Mouse (Mus musculus) ovary, postnatal 36 days (tissue): ENCODE measurements around the gene Ago4.

ENCODE experiments used
- DNase-seq: peaks from one replicate; pipeline ENCODE4 v3.0.0; 2022; ENCODE audit warnings: low spot score, mixed read lengths

Ago4 gene

DNA sequence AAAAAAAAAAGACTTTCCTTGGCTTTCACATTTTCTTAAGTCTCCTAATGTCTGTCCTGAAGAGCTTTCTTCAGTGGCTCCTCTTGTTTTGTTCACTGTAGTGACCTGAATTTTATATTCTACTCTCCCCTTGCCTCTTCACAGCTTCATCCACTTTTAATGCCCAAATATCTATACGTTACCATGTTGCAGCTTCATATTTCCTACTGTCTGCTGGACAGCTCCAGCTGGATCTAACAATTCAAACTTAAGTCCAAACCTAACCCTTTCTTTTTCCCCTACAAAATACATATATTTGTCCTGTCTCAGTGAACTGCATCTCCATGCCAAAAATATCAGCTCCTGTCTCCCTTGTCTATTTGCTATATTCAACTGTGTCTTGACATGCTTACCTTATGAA, 63.9 kb downstream of the Ago4 start:
- DNase-seq: no peak

- no peak for DNase-seq
Measured at GRCm38 (mm10) chr4:126468925-126469324, 64.3 kb downstream of the Ago4 start.

GRCm38 (mm10) chr4:126468285-126468901, 64.9 kb downstream of the Ago4 start, which contains the start of gene Ago1:
Gene Ago1 (minus strand): TSS chr4:126468583.
- peak; percentile 95 for DNase-seq

- DNase-seq: peak; percentile 69
Measured at GRCm38 (mm10) chr4:126467721-126468284, 65.5 kb downstream of the Ago4 start.

- DNase-seq: no peak
Measured at GRCm38 (mm10) chr4:126466251-126466750, 67.0 kb downstream of the Ago4 start.

- DNase-seq: peak; percentile 19
Measured at GRCm38 (mm10) chr4:126465843-126466242, 67.4 kb downstream of the Ago4 start.

DNA sequence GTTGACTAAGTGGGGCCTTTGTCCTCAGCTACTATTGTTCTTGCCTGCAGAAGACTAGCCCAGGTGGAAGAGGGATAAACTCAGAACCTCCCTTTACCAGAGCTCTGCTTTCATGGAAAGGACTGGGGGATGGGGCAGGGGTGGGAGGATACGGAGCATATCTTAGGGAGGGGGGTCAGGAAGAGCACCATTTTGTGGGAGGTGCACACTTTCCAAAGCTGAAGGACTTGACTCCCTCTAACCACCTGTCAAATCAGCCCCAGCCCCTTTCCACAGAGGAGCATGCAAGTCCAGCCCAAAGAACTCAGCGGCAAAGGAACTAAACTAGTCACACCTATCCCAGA, 68.4 kb downstream of the Ago4 start:
- no peak for DNase-seq

GRCm38 (mm10) chr4:126464189-126464891, 68.9 kb downstream of the Ago4 start:
- no peak for DNase-seq

GRCm38 (mm10) chr4:126455441-126455840, 77.8 kb downstream of the Ago4 start:
- DNase-seq: no peak

- no peak for DNase-seq
Measured at GRCm38 (mm10) chr4:126454547-126455254, 78.6 kb downstream of the Ago4 start.

GRCm38 (mm10) chr4:126450268-126450667, 83.0 kb downstream of the Ago4 start:
- no peak for DNase-seq

DNA sequence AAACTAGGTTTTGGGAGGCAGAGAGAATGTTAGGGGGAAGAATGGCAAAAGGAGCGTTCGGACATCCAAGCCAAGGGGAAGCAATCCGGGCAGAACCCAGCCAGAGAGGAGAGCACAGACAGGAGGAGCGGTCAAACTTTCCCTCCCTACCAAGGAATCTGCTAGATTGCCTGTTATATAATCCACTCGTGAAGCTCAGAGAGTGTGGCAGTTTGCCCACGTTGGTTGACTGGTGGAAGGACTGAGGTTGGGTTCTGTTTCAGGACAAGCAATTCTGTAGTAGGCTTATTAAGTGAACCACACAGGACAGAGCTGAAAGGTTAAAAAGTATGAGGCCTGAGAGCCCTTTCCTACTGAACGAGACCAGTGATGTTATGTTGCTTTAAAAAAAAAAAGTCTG, 86.1 kb downstream of the Ago4 start:
- DNase-seq: no peak

- no peak for DNase-seq
Measured at GRCm38 (mm10) chr4:126444528-126444927, 88.7 kb downstream of the Ago4 start.
